Mouse (Mus musculus) CD4-positive, CD25-positive, alpha-beta regulatory T cell, adult 4 months (primary cell): ENCODE measurements around the gene Rpgrip1. TPM values are rescaled to one million over a fixed set of nuclear protein-coding genes. Genes with fewer than 3 reads are reported as not detected.
"Not testable (repeated sequence)": the region's sequence is repeated elsewhere in the genome, so short reads cannot be mapped to it uniquely, and the experiment has no call there.

ENCODE experiments used
- ATAC-seq: one replicate; pipeline ENCODE4 v1.8.0; 2017
- polyA plus RNA-seq, 2 experiments: library from polyadenylated mRNA; unstranded; fragments of 100-300 nt; shearing (Covaris generic); gene quantifications; one replicate each; pipeline ENCODE4 v1.2.1; 2017

Gene Rpgrip1
- 10 to 100 TPM; 78.7 to 78.9 TPM for polyA plus RNA-seq

DNA sequence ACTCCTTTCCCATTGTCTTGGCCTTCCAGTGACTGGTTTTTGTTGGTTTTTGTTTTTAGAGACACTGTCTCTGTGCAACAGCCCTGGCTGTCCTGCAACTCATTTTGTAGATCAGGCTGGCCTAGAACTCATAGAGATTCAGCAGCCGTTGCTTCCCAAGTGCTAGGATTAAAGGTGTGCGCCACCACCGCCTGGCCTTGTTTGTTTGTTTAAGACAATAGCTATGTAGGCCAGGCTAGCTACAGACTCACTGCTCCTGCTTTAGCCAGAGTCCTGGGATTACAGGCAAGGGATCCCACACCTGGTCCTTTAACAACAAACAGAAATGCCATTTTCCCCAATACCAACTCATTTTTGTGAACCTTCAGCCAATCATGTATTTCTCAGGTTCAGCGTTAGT lies at the start of gene Rpgrip1:
Gene Rpgrip1 (plus strand): TSS at position 359 of the 400 bp plus-strand sequence.
- ATAC-seq = no peak

DNA sequence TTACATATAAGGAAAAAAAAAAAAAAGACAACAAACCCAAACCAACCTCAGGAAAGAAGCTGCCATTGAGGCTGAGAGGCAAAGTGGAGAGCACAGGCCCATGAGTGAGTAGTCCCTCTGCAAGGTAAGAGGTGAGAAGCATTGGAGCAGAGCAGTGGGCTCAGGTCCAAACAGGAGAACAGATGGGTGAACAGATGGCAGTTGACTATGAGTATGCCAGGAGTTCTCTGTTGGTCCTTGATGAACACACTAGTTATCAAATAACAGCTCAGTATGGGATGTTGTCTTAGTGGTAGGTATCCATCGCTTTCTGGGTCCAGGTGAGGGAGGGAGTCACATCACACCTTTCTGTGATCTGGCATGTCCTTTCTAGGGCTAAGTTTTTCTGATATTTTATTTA lies 49.7 kb upstream of the Rpgrip1 start:
- no peak for ATAC-seq

DNA sequence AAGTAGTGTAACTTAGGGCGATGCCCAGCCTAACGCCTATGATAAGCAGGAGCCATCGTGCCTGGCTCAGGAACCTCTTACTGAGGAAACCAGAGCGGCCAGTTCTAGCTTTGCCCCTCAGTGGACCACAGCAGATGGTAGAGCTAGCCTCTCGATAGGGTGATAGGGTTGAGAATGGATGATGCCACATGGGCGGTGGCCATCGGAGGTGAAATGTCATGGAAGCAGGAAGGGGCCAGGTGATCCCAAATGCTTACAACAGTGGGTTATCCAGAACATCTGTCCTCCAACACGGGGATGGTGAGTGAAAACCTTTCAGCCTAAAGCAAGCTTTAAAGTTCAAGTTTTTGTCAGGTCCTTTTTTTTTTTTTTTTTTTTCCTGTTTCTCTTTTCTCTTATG lies 48.7 kb upstream of the Rpgrip1 start:
- no peak for ATAC-seq

DNA sequence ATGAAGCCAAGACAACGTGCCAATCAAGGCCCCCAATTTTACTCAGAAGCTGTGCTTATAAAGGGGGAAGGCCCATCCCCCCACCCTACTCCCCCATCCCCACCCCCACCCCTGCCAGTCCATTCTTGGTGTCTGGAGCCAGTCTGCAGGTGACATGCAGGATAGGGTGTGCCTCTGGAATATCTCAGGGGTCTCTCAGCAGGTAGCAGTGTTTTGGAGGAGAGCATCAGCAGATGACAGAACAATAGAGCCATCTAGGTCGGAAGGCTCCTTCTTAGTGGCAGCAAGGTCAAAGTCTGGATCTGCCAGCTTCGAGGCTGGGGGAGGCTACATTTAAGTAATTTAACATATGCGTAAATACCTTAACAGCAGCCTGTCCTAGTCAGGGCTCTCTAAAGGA lies 44.4 kb upstream of the Rpgrip1 start:
- ATAC-seq = no peak

DNA sequence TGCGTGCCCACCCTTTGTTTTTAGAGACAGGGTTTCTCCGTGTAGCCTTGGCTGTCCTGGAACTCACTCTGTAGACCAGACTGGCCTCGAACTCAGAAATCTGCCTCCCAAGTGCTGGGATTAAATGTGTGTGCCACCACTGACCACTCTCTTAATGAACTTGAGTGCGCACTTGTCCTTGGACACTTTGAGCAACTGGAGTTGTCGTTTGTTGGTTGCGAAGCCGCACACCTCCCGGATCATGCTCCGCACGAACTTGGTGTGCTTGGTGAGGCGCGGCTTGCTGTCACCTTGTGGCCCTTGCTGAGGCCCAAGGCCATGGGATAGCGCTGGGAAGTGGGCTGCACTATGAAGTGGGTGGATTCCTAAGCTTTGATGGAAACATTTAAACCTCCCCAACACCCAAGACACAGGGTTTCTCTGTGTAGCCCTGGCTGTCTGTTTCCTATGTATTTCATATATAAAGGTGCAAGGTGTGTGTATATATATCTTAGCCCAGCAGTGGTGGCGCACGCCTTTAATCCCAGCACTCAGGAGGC lies 38.8 kb upstream of the Rpgrip1 start:
- ATAC-seq = no peak

DNA sequence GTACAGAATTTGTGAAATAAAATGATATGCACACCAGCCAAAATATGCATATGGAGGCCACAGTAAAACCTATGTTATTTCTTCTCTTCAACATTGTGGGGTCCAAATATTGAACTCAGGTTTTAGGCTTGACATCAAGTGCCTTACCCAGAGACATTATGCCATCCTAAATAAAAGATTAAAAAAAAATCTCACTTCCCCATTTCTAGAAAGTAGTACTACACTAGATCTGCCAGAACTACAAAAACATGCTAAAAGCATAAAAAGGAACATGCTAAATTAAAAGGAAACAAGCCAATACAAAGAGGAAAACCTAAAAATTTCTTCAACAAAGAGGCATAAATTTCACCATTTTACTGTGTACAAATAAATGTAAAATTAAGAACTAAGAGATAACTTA lies 27.4 kb upstream of the Rpgrip1 start:
- ATAC-seq = no peak

DNA sequence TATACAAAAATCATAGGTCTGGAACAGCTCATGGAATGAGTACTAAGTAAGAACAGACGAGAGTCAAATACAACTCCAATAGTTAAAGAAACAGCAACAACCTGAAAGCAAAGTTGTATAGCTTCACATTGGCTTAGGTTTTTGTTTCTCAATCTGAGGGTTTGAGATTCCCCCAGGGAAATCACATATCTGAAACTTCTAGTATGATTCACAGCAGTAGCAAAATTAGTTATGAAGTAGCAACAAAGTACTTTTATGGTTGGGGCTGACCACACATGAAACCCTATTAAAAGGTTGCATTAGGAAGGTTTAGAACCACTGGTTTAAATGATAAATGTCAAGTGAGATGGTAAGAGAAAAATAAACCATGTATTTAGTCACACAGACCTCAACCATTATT lies 16.0 kb upstream of the Rpgrip1 start:
- ATAC-seq = no peak

DNA sequence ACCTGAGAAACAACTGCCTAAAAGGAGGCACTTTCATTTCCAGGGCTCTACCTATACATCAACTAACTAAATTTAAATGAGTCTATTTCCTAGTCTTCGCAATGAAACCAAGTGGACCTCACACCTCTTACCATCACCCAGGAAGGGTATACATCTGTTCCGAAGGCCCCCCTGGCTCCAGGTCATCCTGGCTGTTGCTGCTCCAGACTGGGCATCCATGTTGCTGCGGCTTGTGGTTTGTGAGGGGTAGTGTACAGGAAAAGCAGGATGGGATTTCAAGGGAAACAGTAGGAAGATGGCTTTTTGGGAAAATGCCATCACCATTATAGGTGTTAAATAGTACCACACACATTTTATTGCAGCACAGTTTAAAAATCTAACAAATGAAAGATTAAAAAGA lies 13.3 kb upstream of the Rpgrip1 start:
- not testable (repeated sequence) for ATAC-seq

DNA sequence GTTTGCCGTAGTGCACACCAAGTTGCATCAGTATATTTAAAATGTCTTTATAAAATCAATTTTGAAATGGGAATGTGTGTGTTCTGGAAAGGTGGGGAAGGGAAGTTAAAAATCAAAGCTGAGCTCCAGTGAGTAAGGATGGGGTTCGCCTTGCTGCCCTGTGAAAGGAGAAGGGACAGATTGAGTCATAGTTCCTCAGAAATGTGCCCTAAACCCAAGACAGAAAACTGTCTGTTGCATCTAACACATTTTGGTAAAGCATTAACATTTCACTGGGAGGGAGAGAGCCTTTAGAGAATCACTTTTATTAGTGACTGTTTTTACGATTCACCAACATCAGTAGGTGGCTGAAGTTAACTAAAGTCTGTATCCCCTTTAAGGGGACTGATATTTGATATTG lies 12.1 kb upstream of the Rpgrip1 start:
- not testable (repeated sequence) for ATAC-seq

DNA sequence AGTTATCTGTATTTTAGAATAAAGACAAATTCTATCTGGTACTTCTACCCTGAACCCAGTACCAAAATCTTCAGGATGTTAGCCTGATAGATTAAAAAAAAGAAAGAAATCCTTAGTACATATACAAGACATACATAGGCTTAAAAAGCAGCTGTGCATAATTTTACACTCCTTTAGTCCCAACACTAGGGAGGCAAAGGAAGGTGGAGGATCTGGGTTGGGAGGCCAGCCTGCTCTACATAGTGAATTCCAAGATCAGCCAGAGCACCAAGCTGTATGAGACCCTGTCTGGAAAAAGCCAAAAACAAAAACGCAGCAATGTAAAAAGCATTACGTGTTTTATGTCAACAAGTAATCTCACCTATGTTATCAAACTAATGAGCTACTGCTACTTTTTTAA lies 10.9 kb upstream of the Rpgrip1 start:
- no peak for ATAC-seq

DNA sequence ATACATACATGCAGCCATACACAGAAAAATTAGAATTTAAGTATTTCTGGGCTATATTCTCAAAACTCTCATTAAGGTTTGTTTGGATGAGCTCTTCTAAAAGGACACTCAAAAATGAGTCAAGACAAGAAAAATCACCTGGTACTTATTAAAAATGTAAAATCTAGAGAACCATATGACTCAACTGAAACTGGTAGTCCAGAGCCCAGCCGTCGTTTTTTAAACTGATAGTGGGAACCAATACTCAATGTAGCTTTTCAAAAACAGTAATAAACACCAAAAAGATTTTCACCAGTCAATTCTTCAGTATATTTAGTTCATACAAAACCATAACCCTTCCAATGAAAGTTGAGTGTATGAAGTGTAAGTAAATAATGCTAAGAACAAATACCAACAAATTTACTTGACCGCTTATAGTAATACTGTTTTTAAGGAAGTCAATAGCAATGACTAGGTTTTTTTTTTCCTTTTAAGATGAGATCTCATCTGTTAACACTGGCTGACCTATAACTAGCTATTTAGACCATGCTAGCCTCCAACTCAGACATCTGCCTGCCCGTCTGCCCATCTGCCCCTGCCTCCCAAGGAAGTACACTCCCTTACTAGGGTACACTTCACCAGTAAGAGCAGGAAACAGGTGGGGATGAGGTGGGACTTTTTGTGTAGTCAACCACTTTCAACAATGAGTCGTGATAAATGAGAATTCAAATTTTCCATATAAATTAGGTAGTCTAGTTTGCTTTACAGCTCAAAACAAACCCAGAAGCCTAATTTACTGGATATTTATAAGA lies 10.1 kb upstream of the Rpgrip1 start:
- no peak for ATAC-seq

DNA sequence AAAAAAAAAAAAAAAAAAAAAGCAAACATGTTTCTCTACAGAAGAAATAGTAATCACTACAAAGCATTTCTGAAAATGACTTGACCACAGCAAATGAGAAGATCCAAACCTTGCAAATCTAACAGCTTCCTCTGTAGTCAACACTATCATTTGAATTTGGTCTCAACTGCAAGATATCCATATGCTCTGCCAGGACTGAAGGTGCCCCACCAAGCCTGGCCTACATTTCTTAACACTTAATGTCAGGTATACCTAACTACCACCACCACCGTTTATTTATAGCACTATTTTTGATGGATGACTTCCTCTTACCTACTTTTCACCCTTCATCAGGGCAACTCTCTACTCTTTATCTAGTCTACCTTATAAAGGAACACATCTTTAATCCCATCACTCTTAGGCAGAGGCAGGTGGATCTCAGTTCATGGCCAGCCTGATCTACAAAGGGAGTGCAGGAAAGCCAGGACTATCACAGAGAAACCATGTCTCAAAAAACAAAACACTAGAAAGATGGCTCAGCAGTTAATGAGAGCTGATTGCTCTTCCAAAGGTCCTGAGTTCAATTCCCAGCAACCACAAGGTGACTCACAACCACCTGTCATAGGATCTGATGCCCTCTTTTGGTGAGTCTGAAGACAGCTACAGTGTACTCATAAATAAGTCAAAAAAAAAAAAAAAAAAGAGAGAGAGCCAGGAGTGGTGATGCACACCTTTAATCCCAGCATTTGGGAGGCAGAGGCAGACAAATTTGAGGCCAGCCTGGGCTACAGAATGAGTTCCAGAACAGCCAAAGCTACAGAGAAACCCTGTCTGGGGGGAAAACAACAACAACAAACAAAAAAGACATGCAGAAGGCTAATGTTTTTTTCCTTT lies 9.0 kb upstream of the Rpgrip1 start:
- no peak for ATAC-seq

DNA sequence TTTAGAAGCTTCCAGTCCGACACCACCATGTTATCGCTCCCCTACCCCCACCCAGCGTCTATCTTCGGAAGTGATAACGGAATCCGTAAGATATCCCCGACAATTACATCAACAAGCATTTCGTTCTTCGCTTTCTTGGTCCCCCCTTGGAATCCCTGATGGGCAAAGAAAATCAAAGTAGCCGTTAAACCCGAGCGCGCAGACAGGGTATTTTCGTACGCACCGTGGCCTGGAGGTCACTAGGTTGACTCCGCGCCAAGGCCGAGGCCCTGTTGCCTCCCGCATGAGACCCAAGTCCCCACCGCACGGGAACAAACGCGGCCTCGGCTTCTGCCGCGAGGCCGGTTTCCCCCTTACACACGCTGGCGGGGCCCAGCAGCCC lies 7.0 kb upstream of the Rpgrip1 start:
- peak; percentile 3 for ATAC-seq

DNA sequence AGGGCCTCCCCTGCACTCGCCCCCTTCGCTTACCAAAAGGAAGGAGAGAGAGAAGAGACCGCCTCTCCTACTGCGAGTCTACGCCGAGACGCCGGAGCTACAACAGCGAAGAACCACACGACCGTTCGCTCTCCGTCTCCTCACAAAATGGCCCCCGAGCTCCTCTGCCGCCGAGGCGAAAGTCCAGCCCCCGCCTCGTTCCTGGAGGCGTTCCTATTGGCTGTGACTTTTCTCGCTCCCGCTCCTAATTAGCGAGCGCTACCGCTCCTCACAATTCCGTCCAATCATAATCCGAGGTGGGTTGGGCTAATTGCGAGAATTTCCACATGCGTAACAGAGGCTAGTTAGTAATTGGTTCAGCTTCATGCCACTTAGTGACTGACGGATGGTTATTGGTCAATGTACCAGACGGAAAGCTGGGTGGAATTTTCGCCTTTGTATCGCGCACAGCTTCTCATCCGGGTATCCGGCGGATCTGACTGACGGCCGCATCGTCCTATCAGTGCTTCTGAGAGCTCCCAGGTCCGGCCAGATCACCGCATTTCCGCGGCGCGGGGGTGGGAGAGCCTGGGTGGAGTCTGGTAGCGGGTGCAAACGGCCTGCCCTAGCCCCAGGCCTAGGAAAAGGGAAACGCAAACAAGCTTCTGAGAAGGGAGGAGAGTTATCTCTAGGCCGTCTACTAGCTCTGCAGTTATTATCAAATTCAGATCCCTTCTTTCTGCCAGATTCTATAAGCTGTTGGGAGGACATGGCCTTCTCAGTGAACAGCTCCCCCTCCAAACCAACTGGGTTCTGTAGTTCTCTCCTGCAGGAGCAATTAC lies 6.4 kb upstream of the Rpgrip1 start, which contains the start of gene Hnrnpc:
Gene Hnrnpc (minus strand): TSS at position 173 of the 821 bp plus-strand sequence.
- peak; percentile 91 for ATAC-seq

DNA sequence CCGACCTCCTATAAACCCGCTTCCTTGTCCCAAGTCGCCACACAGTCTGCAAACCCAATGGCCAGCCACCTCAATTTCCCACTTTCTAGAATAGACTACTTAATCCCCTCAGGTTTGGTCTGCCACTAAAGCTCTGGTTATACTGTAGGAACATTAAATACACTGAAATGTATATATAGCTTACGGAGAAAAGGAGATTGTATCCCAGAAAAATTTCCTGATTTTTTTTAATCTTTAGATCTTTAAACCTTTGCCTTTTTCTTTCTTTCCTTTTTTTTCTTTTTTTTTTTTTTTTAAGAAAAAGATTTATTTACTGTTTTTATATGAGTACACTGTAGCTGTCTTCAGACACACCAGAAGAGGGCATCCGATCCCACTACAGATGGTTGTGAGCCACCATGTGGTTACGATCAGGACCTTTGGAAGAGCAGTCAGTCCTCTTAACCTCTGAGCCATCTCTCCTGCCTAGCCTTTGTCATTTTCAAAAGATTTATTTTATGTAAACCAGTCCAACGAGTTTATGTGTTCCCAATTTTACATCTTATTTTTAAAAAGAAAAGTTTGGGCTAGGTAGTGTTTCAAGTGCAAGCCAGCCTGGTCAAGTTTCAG lies 5.7 kb upstream of the Rpgrip1 start:
- no peak for ATAC-seq

DNA sequence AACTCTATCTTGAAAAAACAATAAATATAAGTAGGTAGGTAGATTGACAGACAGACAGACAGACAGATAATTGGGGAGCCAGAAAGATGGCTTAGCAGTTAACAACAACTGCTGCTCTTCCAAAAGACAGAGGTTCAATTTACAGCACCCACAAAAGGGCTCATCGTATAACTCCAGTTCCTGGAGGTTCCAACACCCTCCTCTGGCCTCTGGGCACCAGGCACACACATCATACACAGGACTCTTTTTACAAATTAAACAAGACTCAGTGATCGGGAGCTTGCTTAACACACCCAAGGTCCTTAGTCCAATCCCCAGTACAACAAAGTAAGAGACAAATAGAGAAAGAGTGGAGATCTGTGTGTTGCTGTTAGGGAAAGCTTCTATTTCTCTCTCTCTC lies 5.2 kb upstream of the Rpgrip1 start:
- ATAC-seq = no peak

DNA sequence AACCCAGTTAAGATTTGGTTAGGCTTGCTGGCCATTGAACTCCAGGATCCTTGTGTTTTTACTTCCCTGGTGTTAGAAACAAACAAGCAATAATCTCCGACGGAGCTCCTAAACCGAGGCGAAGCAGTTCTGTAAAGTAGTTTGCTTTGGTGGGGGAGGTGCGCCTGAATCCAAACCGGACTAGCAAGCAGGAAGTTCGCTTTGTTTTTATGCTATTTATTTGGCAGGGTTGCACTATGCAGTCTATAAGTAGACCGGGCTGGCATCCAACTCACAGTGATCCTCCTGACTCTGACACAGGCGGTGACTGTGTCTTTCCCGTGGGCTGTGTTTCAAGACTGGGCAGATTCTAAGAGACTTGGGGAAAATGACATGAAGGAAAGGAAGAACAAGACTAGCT lies 3.8 kb upstream of the Rpgrip1 start:
- no peak for ATAC-seq

DNA sequence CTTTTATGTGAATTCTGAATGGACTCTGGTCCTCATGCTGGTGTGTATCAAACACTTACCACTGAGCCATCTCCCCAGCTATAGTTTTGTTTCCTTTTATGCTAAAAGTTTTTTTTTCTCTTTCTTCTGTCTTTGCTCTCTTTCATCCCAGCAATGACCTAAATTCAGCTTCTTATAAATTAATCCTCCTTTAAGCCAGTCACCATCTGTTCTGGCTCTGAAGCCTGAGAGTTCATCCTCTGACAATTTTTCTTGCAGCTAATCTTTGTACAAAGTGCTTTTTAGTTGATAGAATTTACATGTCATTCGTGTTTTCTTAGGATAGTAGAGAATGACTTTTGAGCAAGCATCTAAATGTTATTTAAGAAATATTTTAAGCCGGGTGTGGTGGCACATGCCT lies 2.5 kb upstream of the Rpgrip1 start:
- ATAC-seq = no peak

DNA sequence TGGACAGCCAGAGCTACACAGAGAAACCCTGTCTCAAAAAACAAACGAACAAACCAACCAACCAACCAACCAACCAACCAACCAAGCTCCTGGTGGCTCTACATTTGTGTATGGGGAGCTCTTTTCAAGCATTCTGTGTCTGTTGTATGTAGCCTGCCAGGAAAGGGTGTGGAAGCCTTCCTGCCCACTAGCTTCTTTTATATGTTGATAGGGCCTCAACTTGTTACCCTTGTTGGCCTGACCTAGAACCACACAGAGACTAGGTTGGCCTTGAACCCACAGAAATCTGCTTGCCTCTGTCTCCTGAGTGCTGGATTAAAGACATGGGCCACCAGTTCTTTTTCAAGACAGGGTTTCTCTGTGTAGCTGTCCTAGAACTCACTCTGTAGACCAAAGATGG lies 3.6 kb downstream of the Rpgrip1 start:
- no peak for ATAC-seq

DNA sequence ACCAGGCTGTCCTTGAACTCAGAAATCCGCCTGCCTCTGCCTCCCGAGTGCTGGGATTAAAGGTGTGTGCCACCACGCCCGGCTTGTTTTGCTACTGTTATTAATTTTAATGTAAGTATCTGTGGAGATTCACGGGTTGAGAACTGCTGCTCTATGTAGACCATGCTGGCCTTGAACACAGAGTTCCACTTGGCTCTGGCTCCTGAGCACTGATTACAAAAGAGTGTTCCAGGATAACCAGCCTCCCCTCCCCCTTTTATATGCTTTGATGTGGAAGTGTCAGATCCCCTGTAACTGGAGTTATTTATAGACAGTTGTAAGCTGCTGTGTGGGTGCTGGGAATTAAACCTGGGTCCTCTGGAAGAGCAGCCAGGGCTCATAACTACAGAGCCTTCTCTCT lies 6.7 kb downstream of the Rpgrip1 start:
- no peak for ATAC-seq

DNA sequence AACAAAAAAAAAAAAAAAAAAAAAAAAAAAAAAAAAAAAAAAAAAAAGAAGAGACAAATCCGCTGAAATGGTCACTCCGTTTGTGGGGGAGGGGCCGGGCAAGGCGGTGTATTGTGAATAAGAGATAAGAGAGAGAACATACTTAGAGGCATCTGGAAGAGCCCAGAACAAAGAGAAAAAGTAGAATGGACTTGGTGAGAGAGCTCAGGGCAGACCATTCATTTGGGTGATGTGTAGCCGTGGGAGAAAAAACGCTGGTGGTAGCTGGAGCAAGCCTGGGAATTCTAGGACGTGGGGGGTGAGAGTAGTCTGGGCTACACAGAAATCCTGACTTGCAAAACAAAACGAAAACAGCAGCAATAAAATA lies 7.9 kb downstream of the Rpgrip1 start:
- no peak for ATAC-seq
